Mouse (Mus musculus): ENCODE measurements at regions not wholly inside any gene's neighbourhood (a gene's known extent, or its start where the extent isn't known, plus 50 kb on each side); places are given as distances from the start of the nearest gene placed in this dataset.
A peak's percentile ranks its signal among the peaks of the same experiment; 100 is the strongest.
"Not testable (repeated sequence)": the region's sequence is repeated elsewhere in the genome, so short reads cannot be mapped to it uniquely, and the experiment has no call there.

DNA sequence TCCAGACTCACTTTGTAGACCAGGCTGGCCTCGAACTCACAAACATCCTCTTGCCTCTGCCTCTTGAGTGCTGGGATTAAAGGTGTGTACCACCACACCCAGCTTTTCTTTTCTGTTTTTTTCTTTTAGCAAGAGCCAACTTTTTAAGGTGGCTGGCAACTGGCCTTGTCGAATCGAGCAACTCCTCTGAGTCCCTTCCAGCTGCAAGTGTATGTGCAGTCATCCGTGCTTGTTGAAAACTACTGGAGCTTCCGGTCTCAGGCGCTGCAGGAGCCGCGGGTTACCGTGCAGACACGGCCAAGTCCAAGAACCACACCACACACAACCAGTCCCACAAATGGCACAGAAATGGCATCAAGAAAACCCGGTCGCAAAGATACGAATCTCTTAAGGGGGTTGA, 537.4 kb downstream of the Zfp704 start:
- intact Hi-C loops (cut with DNase I); DNase-seq: not testable (repeated sequence)

DNA sequence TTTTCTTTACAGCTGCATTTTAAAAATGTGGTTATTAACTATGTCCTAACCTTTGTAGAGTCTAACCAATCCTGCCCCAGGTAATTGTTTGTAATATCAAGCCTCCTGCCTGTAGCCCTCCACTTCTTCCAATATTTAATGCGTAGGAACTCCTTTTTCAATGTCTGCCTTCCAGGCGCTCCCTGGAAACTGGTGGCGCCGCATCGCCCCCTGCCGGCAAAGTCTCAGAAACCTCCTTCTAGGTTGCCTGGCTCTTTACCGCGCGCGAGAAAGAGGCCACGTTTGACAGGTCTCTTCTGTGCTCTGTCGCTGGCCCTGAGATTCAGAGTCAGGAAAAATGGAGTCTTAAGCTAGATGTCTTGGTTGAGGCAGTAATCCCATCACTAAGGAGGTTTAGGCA, 542.8 kb downstream of the Zfp704 start:
- intact Hi-C loops (cut with DNase I): loop anchor here (2.0 kb wide), 3 partner anchors 28 to 472 kb away; no protein-coding TSS in a partner anchor
- DNase-seq: peak; percentile 82 to 89

DNA sequence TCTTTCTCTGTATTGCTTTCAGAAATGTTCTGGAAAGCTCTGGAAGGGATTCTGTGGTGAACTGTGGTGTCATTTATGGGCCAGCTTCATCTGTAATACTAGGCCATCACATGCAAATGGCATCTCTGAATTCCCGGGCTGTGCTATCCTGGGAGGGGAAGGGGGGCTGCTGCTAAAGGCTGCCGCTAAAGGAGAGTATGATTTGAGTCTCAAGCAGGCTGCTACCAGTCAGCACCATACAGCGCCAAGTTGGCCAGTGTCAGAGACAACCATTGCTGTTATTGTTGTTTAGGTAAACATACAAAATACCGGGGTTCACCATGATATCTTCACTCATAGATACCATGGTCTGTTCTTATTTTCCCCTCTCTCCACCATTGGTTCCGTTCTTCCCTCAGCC, 543.5 kb downstream of the Zfp704 start:
- intact Hi-C loops (cut with DNase I): loop anchor here (2.0 kb wide), 3 partner anchors 28 to 472 kb away; no protein-coding TSS in a partner anchor
- no peak for DNase-seq

DNA sequence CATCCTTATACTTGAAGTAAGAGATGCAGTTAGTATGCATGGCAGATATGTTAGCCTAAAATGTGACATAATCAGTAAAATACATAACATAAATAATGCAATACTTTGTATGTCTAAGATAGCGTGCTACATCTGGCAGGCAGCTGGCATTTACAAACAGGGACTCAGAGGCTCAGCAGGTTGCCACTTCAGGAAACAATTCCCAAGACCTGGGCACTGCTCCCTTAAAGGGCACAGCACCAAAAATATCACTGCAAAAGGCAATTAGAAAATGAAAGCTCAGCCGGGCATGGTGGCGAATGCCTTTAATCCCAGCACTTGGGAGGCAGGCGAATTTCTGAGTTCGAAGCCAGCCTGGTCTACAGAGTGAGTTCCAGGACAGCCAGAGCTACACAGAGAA, 544.0 kb downstream of the Zfp704 start:
- intact Hi-C loops (cut with DNase I): loop anchor here (2.0 kb wide), 3 partner anchors 27 to 471 kb away; no protein-coding TSS in a partner anchor

DNA sequence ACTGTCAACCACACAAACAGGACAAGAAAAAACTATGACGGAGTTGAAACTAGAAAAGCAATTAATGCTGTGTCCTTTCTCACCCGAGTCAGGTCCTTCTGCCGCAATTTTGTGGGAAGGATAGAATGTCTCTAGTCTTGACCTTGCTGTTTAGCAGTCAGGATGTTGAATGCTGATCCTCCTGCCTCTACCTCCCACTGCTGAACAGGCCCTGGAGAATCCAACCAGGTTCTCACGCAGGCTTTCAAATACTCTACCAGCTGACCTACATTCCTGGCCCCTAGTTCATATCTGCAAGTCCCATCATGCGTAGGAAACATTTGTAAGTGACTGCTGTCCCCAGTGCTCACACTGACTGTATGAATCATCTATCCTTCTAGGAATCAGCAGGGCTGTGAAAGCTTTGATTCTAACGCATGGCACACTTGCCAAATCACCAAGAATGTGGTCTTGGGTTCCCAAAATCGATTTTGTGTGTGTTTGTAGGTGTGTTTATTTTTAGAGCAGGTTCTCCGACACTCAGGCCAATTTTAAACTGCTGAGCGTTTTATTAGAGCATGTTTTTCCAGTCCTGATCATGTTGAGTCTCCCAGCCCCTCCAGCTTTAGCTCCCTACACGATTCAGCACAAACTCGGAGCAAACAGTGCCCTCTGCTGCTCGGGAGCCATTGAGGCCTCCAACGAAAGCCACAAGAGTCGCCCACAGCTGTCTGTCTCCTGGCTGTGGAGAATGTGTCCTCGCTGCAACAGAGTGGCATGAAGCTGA, 545.4 kb downstream of the Zfp704 start:
- DNase-seq: peak; percentile 29 to 61

More for the DNA sequence above, 544.0 kb downstream of the Zfp704 start:
- DNase-seq: peak in 1 of 2 experiments; percentile 6

DNA sequence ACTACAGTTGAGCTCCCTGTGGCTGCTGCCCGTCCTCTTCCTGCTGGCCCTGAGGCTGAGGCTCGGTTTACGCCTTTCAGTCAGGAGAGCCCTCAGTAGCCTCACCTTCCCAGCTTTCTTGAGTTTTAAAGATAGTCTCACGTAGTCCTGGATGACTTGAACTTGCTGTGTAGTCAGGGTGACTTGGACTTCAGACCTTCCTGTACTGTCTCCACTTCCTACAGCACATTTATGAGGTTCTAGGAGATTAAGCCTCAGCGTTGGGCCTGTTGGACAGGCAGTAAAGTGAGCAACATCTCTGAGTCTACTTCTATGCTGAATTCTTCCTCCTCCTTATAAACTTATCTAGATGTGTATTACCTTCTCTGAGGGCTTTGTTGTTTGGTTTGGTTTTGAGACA, 546.2 kb downstream of the Zfp704 start:
- intact Hi-C loops (cut with DNase I): no loop called here
- DNase-seq: no peak

More for the DNA sequence above, 545.4 kb downstream of the Zfp704 start:
- intact Hi-C loops (cut with DNase I): no loop called here

DNA sequence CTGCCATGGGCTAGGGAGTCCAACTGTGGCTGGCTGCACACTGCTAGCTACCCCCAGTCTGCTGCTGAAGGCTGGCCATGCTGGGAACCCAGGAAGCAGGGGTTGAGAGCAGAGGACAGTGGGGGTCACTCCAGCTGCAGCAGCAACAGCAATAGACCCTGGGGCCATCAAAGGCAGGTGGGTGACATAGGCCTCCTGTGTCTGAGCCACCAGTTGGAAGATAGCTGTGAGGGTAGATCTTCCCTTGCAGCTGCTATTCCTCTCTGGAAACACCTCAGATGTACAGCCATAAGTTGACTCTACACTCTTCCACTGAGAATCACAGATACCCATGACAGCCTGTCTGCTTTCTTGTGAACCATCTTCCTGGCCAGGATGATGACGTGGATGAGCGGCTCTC, 548.5 kb downstream of the Zfp704 start:
- DNase-seq: no peak
- intact Hi-C loops (cut with DNase I): no loop called here

DNA sequence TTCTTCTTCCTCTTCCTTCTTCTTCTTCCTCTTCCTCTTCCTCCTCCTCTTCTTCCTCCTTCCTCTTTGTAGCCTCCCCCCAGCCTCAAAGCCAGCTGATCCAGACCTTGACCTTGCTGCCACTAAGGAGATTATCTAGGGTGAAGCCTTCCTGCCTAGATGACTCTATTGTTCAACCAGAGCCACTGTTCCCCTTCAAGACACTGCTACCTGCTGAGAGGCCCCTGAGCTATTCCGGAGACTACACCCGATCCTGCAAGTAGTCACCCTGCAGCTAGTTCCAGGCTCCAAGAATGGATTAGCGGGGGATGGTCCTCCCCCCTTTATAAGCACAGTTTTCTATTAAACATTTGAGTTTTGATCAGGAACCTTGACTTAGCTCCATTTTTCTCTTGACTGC, 552.2 kb downstream of the Zfp704 start:
- intact Hi-C loops (cut with DNase I); DNase-seq: not testable (repeated sequence)

DNA sequence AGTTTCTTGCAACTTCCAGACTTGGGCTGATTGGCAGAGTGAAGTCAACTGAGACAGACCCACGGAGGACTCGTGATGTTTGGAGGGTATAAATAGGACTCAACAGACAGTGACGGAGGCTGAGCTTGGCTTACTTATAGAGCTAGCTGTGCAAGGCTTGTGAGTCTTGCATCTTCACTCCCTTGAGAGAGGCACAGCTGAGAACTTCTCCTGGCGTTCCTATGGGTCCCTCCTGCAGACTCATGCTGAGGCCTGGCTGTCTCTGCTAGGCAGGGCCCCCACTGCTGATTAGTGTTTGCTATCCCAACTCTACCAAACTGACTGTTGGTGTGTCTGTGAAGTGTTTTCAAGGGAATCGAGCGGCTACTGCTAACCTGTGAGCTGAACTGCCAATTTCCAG, 553.0 kb downstream of the Zfp704 start:
- no peak for DNase-seq
- intact Hi-C loops (cut with DNase I): no loop called here

DNA sequence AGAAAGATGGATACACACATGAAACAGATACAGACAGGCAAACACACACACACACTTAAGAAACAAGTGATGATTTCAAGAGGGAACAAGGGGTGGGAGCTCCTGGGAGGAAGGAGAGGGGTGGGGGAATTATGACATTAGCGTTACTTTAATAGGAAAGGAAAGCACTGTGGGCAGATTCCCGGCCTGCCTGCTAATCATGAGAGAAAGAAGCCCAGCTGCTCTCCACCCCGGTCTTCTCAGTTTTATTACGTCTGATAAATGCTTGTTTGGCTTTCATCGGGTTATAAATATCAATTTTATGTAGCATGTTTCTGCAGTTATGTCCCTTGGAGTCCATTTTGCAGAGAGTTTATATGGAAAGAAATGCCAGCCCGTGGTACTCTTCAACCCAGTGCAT, 554.1 kb downstream of the Zfp704 start:
- intact Hi-C loops (cut with DNase I): no loop called here

More for the DNA sequence above, 554.1 kb downstream of the Zfp704 start:
- DNase-seq: no peak

Data from heart, postnatal 14 days (tissue).